Mouse (Mus musculus): ENCODE results near the gene Farsa. TPM values are rescaled to one million over a fixed set of nuclear protein-coding genes. Genes with fewer than 3 reads are reported as not detected.
"Not testable (repeated sequence)": the region's sequence is repeated elsewhere in the genome, so short reads cannot be mapped to it uniquely, and the experiment has no call there.

Gene Farsa
- polyA plus RNA-seq, 1 experiment from 2014 or later, result 102 TPM

GRCm38 (mm10) chr8:84822723-84823122 lies 34.1 kb upstream of the Farsa start, which contains the start of gene Dand5:
Gene Dand5, minus strand, starts transcription at chr8:84822823.
- H3K4me2 ChIP-seq, result peak within 1 kb of the TSS; percentile 55
- WGBS, result 45% methylated on average over 3 of the region's 3 CpGs
- peak within 1 kb of the TSS; percentile 24 for H3K4me3 ChIP-seq
- H3K27ac ChIP-seq (replicated peaks), result no peak within 1 kb of the TSS
- H3K27me3 ChIP-seq, result no peaks in the 10 kb centered on the region
- peaks cover 10% of the 10 kb centered on the region; the same call in 1 of the 2 replicates for H3K4me1 ChIP-seq (replicated peaks)
- no peaks in the 10 kb centered on the region for H3K9me3 ChIP-seq
- no peaks in the 10 kb centered on the region for H3K36me3 ChIP-seq
- ATAC-seq (ENCODE audit: low read depth), result no peak
- H3K9ac ChIP-seq, result peak within 1 kb of the TSS; percentile 61

GRCm38 (mm10) chr8:84823653-84824052 lies 33.1 kb upstream of the Farsa start:
- WGBS, result 2% methylated on average over 18 of the region's 18 CpGs
- Histone ChIP-seq H3K4me3 (peak overlapping the region; percentile 24), H3K9ac (peak overlapping the region; percentile 61)

GRCm38 (mm10) chr8:84825636-84826035 lies 31.2 kb upstream of the Farsa start:
- ATAC-seq (ENCODE audit: low read depth), result no peak
- Histone ChIP-seq H3K4me2 (no peak overlapping the region), H3K9ac (no peak overlapping the region), H3K4me1 (replicated peaks) (peaks cover 10% of the 10 kb centered on the region; the same call in 1 of the 2 replicates), H3K27me3 (no peaks in the 10 kb centered on the region), H3K36me3 (no peaks in the 10 kb centered on the region), H3K4me3 (no peak overlapping the region), H3K9me3 (no peaks in the 10 kb centered on the region), H3K27ac (replicated peaks) (no peak overlapping the region)
- 74% methylated on average over 4 of the region's 4 CpGs for WGBS

More at GRCm38 (mm10) chr8:84823653-84824052, 33.1 kb upstream of the Farsa start:
- H3K27ac ChIP-seq (replicated peaks), result no peak overlapping the region
- H3K27me3 ChIP-seq, result no peaks in the 10 kb centered on the region
- H3K4me2 ChIP-seq, result peak overlapping the region; percentile 55
- H3K36me3 ChIP-seq, result no peaks in the 10 kb centered on the region
- H3K4me1 ChIP-seq (replicated peaks), result peaks cover 10% of the 10 kb centered on the region; the same call in 1 of the 2 replicates
- ATAC-seq (ENCODE audit: low read depth), result peak; percentile 87
- H3K9me3 ChIP-seq, result no peaks in the 10 kb centered on the region

GRCm38 (mm10) chr8:84826518-84826917 lies 30.3 kb upstream of the Farsa start:
- not testable (repeated sequence) for H3K27ac ChIP-seq (replicated peaks)

GRCm38 (mm10) chr8:84831490-84831889 lies 25.3 kb upstream of the Farsa start, which contains the start of gene Gadd45gip1:
Gene Gadd45gip1, plus strand, starts transcription at chr8:84831522.
- H3K27me3 ChIP-seq, result no peaks in the 10 kb centered on the region
- peaks cover 28% of the 10 kb centered on the region for H3K36me3 ChIP-seq
- ATAC-seq (ENCODE audit: low read depth), result no peak
- 79% methylated on average over 11 of the region's 11 CpGs for WGBS
- peak within 1 kb of the TSS; percentile 65 for H3K4me2 ChIP-seq
- peaks cover 43% of the 10 kb centered on the region for H3K4me1 ChIP-seq (replicated peaks)
- peak within 1 kb of the TSS; percentile 98 for H3K9ac ChIP-seq
- no peaks in the 10 kb centered on the region for H3K9me3 ChIP-seq
- H3K4me3 ChIP-seq, result peak within 1 kb of the TSS; percentile 91
- peak within 1 kb of the TSS; percentile 97 for H3K27ac ChIP-seq (replicated peaks)

More at GRCm38 (mm10) chr8:84826518-84826917, 30.3 kb upstream of the Farsa start:
- not testable (repeated sequence) for H3K9me3 ChIP-seq; H3K4me3 ChIP-seq; H3K9ac ChIP-seq; H3K36me3 ChIP-seq; ATAC-seq (ENCODE audit: low read depth); H3K27me3 ChIP-seq; H3K4me2 ChIP-seq
- 86% methylated on average over 2 of the region's 2 CpGs for WGBS
- H3K4me1 ChIP-seq (replicated peaks), result peaks cover 12% of the 10 kb centered on the region; the same call in 1 of the 2 replicates

- Histone ChIP-seq H3K9ac (peak overlapping the region; percentile 98), H3K4me3 (peak overlapping the region; percentile 91), H3K4me2 (peak overlapping the region; percentile 65), H3K4me1 (replicated peaks) (peaks cover 48% of the 10 kb centered on the region), H3K9me3 (no peaks in the 10 kb centered on the region), H3K27ac (replicated peaks) (peak overlapping the region; percentile 97), H3K27me3 (no peaks in the 10 kb centered on the region), H3K36me3 (peaks cover 35% of the 10 kb centered on the region)
- 1% methylated on average over 59 of the region's 59 CpGs for WGBS
- peak; percentile 79 for ATAC-seq (ENCODE audit: low read depth)
Observed at GRCm38 (mm10) chr8:84832034-84832717, 24.6 kb upstream of the Farsa start.

GRCm38 (mm10) chr8:84832759-84833742 lies 23.7 kb upstream of the Farsa start:
- H3K9ac ChIP-seq, result peak overlapping the region; percentile 98
- no peaks in the 10 kb centered on the region for H3K27me3 ChIP-seq
- H3K4me1 ChIP-seq (replicated peaks), result peaks cover 57% of the 10 kb centered on the region
- no peaks in the 10 kb centered on the region for H3K9me3 ChIP-seq
- H3K36me3 ChIP-seq, result peaks cover 43% of the 10 kb centered on the region
- H3K4me2 ChIP-seq, result peak overlapping the region; percentile 65
- 63% methylated on average over 10 of the region's 10 CpGs for WGBS
- ATAC-seq (ENCODE audit: low read depth), result no peak
- peak overlapping the region; percentile 91 for H3K4me3 ChIP-seq
- peak overlapping the region; percentile 97 for H3K27ac ChIP-seq (replicated peaks)

- Histone ChIP-seq H3K4me3 (no peak overlapping the region), H3K4me2 (peak overlapping the region; percentile 21; the same call in 1 of the 2 replicates), H3K27ac (replicated peaks) (peak overlapping the region; percentile 84), H3K9me3 (no peaks in the 10 kb centered on the region), H3K9ac (peak overlapping the region; percentile 98; the same call in 1 of the 2 replicates), H3K36me3 (peaks cover 50% of the 10 kb centered on the region), H3K27me3 (no peaks in the 10 kb centered on the region), H3K4me1 (replicated peaks) (peaks cover 60% of the 10 kb centered on the region)
- no peak for ATAC-seq (ENCODE audit: low read depth)
- WGBS, result 83% methylated on average over 19 of the region's 19 CpGs
Observed at GRCm38 (mm10) chr8:84834002-84834865, 22.6 kb upstream of the Farsa start.

- 68% methylated on average over 10 of the region's 10 CpGs for WGBS
- H3K36me3 ChIP-seq, result peaks cover 50% of the 10 kb centered on the region
- peaks cover 67% of the 10 kb centered on the region for H3K4me1 ChIP-seq (replicated peaks)
Observed at GRCm38 (mm10) chr8:84834866-84835855, 21.6 kb upstream of the Farsa start.

GRCm38 (mm10) chr8:84837149-84837911 lies 19.5 kb upstream of the Farsa start:
- peaks cover 64% of the 10 kb centered on the region for H3K36me3 ChIP-seq
- H3K4me3 ChIP-seq, result no peak overlapping the region
- peak overlapping the region; percentile 65 for H3K27ac ChIP-seq (replicated peaks)
- peak overlapping the region; percentile 5; the same call in 1 of the 2 replicates for H3K4me2 ChIP-seq
- H3K9ac ChIP-seq, result peak overlapping the region; percentile 38; the same call in 1 of the 2 replicates
- WGBS, result 62% methylated on average over 8 of the region's 8 CpGs
- ATAC-seq (ENCODE audit: low read depth), result no peak
- H3K27me3 ChIP-seq, result no peaks in the 10 kb centered on the region
- peaks cover 64% of the 10 kb centered on the region for H3K4me1 ChIP-seq (replicated peaks)
- no peaks in the 10 kb centered on the region for H3K9me3 ChIP-seq

More at GRCm38 (mm10) chr8:84834866-84835855, 21.6 kb upstream of the Farsa start:
- ATAC-seq (ENCODE audit: low read depth), result peak; percentile 16; the same call in 1 of the 2 replicates
- no peak overlapping the region for H3K4me3 ChIP-seq
- peak overlapping the region; percentile 84 for H3K27ac ChIP-seq (replicated peaks)
- peak overlapping the region; percentile 21; the same call in 1 of the 2 replicates for H3K4me2 ChIP-seq
- H3K9me3 ChIP-seq, result no peaks in the 10 kb centered on the region
- no peak overlapping the region for H3K9ac ChIP-seq
- H3K27me3 ChIP-seq, result no peaks in the 10 kb centered on the region
